Mouse (Mus musculus): ENCODE measurements around the gene Tbl3.

DNA sequence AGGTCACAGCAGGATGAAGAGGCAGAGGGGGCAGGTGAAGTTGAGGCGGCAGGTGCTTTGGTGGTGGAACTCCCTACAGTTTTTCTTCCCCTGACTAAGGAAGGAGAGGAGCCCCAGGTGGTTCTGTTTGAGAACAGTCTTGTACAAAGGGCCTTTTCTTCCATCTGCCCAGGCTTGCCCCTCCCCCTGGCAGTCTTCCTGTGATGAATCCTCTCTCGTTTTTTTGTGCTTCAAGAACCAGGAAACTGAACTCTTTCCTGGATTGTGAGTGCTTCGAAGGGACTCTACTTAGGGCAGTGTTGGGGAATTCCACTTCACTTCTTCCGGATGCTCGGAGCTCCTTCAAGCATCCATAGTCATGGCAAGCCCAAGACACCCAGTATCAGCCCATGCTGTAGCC lies 9.5 kb downstream of the Tbl3 start:
- TF ChIP-seq CTCF (IDR thresholded peaks at IDR 0.05 in 2 of 3, conservative IDR thresholded peaks at IDR 0.05 in 1 of 3; ENCODE audit: control insufficient read depth in 1 of 3, insufficient read depth in 1 of 3, low read depth in 2 of 3, low read length in 3 of 3, poor library complexity in 1 of 3, severe bottlenecking in 1 of 3): no peak
- TF ChIP-seq POLR2A (IDR thresholded peaks at IDR 0.05; ENCODE audit: control insufficient read depth in 1 of 2, insufficient read depth in 1 of 2, low read depth in 1 of 2, low read length in 2 of 2, poor library complexity in 1 of 2): no peak
- no peak for TF ChIP-seq EP300 (IDR thresholded peaks at IDR 0.05; ENCODE audit: low read depth in 1 of 2, low read length in 2 of 2)
- no peak for TF ChIP-seq GATA1 (IDR thresholded peaks at IDR 0.05; ENCODE audit: low read depth, low read length)
- no peak for TF ChIP-seq HCFC1 (IDR thresholded peaks at IDR 0.05; ENCODE audit: low read depth, low read length)
- TF ChIP-seq BHLHE40 (IDR thresholded peaks at IDR 0.05; ENCODE audit: borderline replicate concordance, low read depth, low read length): no peak
- TF ChIP-seq SIN3A (IDR thresholded peaks at IDR 0.05; ENCODE audit: low read length): no peak
- no peak for TF ChIP-seq KAT2A (conservative IDR thresholded peaks at IDR 0.05; ENCODE audit: low read depth, low read length)
- TF ChIP-seq SMC3 (IDR thresholded peaks at IDR 0.05; ENCODE audit: low read depth, low read length): no peak
- no peak for TF ChIP-seq MAFK (IDR thresholded peaks at IDR 0.05; ENCODE audit: borderline replicate concordance, low read depth, low read length)

Measured in MEL (cell line).